Mouse (Mus musculus) forebrain, embryonic 14.5 days (tissue): ENCODE data around the gene 1700109H08Rik. TPM values are rescaled to one million over a fixed set of nuclear protein-coding genes. Genes with fewer than 3 reads are reported as not detected.
"Not testable (repeated sequence)": the region's sequence is repeated elsewhere in the genome, so short reads cannot be mapped to it uniquely, and the experiment has no call there.

Experiments used
- ATAC-seq: fragments of 200-750 bp; cut with Nextera tagmentation; 2 replicates; pipeline ENCODE4 v1.8.0; 2017; ENCODE audit warnings: mild to moderate bottlenecking, moderate library complexity
- DNase-seq: peaks from one replicate; pipeline ENCODE4 v3.0.0-alpha.2; 2015; ENCODE audit warnings: low spot score
- H3K27ac ChIP-seq: fragments of 300-500 bp; sonication (generic); 2 replicates; pipeline ENCODE4 v1.5.1; 2014; ENCODE audit warnings: low read depth, mild to moderate bottlenecking, control low read depth, low read length, moderate library complexity
- H3K27me3 ChIP-seq: fragments of 300-500 bp; sonication (generic); replicated peaks from 2 replicates; pipeline ENCODE4 v1.6.1; 2014; ENCODE audit warnings: low read length, control low read depth, mixed read lengths; ENCODE audit not compliant: control insufficient read depth, insufficient read depth
- H3K36me3 ChIP-seq: fragments of 300-500 bp; sonication (generic); 2 replicates; pipeline ENCODE4 v1.6.1; 2014; ENCODE audit warnings: low read length, control low read depth; ENCODE audit not compliant: control insufficient read depth, insufficient read depth
- H3K4me1 ChIP-seq: fragments of 300-500 bp; sonication (generic); 2 replicates; pipeline ENCODE4 v1.6.1; 2014; ENCODE audit warnings: antibody characterized with exemption, low read length, control low read depth; ENCODE audit not compliant: control insufficient read depth, insufficient read depth
- H3K4me2 ChIP-seq: fragments of 300-500 bp; sonication (generic); 2 replicates; pipeline ENCODE4 v1.6.1; 2014; ENCODE audit warnings: mild to moderate bottlenecking, control low read depth, low read length
- H3K4me3 ChIP-seq: fragments of 300-500 bp; sonication (generic); 2 replicates; pipeline ENCODE4 v1.5.1; 2014; ENCODE audit warnings: low read depth, low read length, control low read depth
- H3K9ac ChIP-seq: fragments of 300-500 bp; sonication (generic); 2 replicates; pipeline ENCODE4 v1.6.1; 2014; ENCODE audit warnings: mild to moderate bottlenecking, low read length, control low read depth, moderate library complexity
- H3K9me3 ChIP-seq: fragments of 300-500 bp; sonication (generic); replicated peaks from 2 replicates; pipeline ENCODE4 v1.6.1; 2016; ENCODE audit warnings: low read length, control low read depth, mixed read lengths; ENCODE audit not compliant: control insufficient read depth
- WGBS: fragments of 180-500 bp; shearing (Covaris S2); extraction: QIAGEN DNeasy Blood & Tissue Kit; methylation state at CpG from one replicate; pipeline ENCODE4 v1.1.7; 2014; 5-methylcytosine and 5-hydroxymethylcytosine counted together
- polyA plus RNA-seq: library from polyadenylated mRNA; unstranded; fragments of >200 nt; fragmentation: Nextera tagmentation; extraction: Ambion mirVana; gene quantifications from 2 replicates; pipeline ENCODE4 v1.2.1, GENCODE M21; 2014

The 1700109H08Rik gene
- polyA plus RNA-seq, 1 experiment from 2014 or later: 1.1 TPM

DNA sequence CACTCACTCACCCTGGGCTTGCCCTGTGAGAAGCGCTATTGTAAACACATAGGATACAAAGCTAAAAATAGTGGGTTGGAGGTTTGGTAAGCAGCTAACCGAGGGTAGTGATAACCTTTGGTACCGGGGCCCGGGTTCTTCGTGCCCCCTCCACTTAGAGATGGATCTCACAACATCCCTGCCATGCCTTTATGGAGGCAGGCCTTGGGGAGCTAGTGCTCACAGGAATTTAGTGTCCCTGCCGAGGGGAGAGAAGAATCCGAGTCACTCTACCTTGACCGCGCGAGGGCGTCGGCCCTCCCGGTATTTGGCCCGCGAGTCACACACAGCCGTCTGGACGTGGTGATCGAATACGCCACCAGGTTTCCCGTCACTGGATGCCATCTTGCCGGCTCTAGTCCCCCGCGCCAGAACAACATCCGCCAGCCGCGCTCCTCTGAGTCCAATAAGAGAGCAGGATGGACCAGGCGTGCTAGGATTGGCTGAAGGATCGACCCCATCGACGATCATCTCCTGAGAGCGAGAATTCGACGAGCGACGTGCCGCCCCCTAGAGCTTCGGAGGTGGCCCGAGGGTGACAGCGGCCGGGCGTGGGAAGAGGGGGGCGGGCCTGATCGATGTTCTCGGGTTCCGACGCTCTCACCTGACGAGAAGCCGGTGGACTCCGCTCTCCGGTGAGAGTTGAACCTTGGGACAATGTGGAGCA is 24.5 kb downstream of the 1700109H08Rik start, which contains the start of gene Pex1:
TSS of gene Pex1 (plus strand) at position 374 of the 706 bp plus-strand sequence.
- DNase-seq (peak; percentile 99), ATAC-seq (peak; percentile 99)
- no peaks in the 10 kb centered on the region for H3K27me3 ChIP-seq
- peak within 1 kb of the TSS; percentile 70 for H3K4me2 ChIP-seq
- H3K27ac ChIP-seq: peak within 1 kb of the TSS; percentile 33; the same call in 1 of the 2 replicates
- peak within 1 kb of the TSS; percentile 85 for H3K4me3 ChIP-seq
- no peaks in the 10 kb centered on the region for H3K9me3 ChIP-seq
- WGBS: under 1% methylated on average over 49 of the region's 50 CpGs
- peaks cover 12% of the 10 kb centered on the region for H3K36me3 ChIP-seq
- peaks cover 9% of the 10 kb centered on the region for H3K4me1 ChIP-seq
- peak within 1 kb of the TSS; percentile 80 for H3K9ac ChIP-seq

DNA sequence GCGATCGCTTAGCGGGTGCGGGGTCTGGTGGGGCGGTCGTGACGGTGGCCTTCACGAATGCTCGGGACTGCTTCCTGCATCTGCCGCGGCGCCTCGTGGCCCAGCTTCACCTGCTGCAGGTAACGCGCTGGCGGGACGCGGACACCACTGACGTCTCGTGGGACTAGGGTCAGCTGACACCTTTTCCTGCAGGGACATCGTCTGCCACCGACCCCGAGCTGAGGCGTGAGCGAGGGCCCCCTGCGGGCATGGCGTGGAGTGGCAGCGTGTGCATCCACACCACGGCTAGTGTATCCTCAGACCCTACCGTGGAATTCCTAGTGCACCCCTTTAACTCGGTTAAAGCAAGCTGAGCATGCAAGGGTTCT is 25.0 kb downstream of the 1700109H08Rik start, which contains the start of gene Rbm48:
TSS of gene Rbm48 (minus strand) at position 187 of the 368 bp plus-strand sequence.
- H3K9ac ChIP-seq: peak within 1 kb of the TSS; percentile 80
- peak; percentile 82 for DNase-seq
- H3K36me3 ChIP-seq: peaks cover 7% of the 10 kb centered on the region
- peak within 1 kb of the TSS; percentile 85 for H3K4me3 ChIP-seq
- H3K4me1 ChIP-seq: peaks cover 9% of the 10 kb centered on the region
- peak within 1 kb of the TSS; percentile 70 for H3K4me2 ChIP-seq
- no peaks in the 10 kb centered on the region for H3K27me3 ChIP-seq
- 0% methylated on average over 31 of the region's 31 CpGs for whole genome bisulfite sequencing
- ATAC-seq: peak; percentile 84
- no peaks in the 10 kb centered on the region for H3K9me3 ChIP-seq
- peak within 1 kb of the TSS; percentile 33; the same call in 1 of the 2 replicates for H3K27ac ChIP-seq

DNA sequence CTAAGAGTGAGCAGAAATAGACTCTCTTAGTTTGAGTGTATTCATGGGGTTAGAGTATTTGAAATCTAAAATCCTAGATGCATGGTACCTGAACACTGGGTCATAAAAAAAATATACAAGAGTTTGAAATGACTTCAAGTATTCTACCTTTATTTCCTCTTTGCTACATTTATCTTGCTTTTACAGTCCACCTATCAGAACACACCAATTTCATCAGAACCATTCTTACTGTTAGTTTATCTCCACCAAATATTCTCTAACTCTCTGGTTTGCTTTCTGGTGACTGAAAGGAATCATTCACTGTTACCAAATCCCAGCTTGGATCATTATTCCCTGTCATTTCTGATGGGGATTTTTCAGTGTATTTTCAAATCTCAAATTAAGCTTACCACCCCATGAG is 25.8 kb downstream of the 1700109H08Rik start:
- Histone ChIP-seq H3K27me3 (no peaks in the 10 kb centered on the region), H3K4me1 (peaks cover 9% of the 10 kb centered on the region), H3K9ac (peak overlapping the region; percentile 80; the same call in 1 of the 2 replicates), H3K27ac (no peak overlapping the region), H3K36me3 (peaks cover 6% of the 10 kb centered on the region; the same call in 1 of the 2 replicates), H3K4me2 (peak overlapping the region; percentile 70), H3K4me3 (peak overlapping the region; percentile 85), H3K9me3 (no peaks in the 10 kb centered on the region)
- no peak for DNase-seq
- ATAC-seq: no peak

DNA sequence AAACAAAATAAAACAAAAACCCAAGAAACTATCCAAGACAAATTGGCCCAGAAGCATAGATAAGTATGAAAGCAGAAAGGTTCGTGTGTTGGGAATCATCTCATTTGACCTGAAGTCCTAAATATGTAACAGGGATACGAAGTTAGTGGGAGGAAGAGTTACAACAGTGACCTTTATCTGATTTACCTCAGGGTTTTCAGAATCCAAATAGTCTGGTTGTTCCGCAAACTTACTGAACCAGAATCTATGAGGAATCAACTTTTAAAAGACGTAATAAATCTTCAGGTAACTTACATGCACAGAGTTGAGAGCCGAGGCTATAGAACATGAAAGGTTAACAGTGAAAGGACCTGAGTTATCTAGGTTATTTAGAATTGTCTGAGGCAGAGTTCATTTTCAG is 27.4 kb downstream of the 1700109H08Rik start:
- DNase-seq (no peak), ATAC-seq (no peak)
- Histone ChIP-seq H3K9ac (no peak overlapping the region), H3K27ac (no peak overlapping the region), H3K4me3 (no peak overlapping the region), H3K9me3 (no peaks in the 10 kb centered on the region), H3K4me1 (peaks cover 9% of the 10 kb centered on the region), H3K36me3 (no peaks in the 10 kb centered on the region), H3K4me2 (no peak overlapping the region), H3K27me3 (no peaks in the 10 kb centered on the region)
- WGBS: 95% methylated on average over 5 of the region's 5 CpGs

DNA sequence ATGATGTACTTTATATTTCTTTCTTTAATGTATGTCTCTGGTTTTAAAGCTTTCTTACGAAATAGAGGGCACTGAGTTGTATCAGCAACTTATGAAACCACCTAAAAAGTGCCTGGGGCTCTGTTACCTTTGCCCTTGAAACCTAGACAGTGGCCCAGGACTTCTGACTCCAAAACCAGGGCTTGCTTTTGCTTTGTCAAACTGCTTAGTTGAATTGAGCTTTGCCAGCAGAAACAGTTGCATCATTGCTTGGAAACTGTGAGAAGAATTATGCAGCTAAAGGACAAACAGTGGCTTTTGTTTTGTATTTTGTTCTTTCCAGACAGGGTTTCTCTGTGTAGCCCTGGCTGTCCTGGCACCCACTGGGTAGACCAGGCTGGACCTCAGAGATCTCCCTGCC is 28.9 kb downstream of the 1700109H08Rik start:
- no peak for ATAC-seq
- H3K9ac ChIP-seq: no peak overlapping the region
- no peak for DNase-seq
- no peak overlapping the region for H3K4me3 ChIP-seq
- H3K4me1 ChIP-seq: peaks cover 4% of the 10 kb centered on the region
- no peak overlapping the region for H3K27ac ChIP-seq
- no peaks in the 10 kb centered on the region for H3K27me3 ChIP-seq
- H3K9me3 ChIP-seq: no peaks in the 10 kb centered on the region
- H3K4me2 ChIP-seq: no peak overlapping the region
- WGBS: 83% methylated on average over 1 of the region's 1 CpGs
- peaks cover 4% of the 10 kb centered on the region; the same call in 1 of the 2 replicates for H3K36me3 ChIP-seq

DNA sequence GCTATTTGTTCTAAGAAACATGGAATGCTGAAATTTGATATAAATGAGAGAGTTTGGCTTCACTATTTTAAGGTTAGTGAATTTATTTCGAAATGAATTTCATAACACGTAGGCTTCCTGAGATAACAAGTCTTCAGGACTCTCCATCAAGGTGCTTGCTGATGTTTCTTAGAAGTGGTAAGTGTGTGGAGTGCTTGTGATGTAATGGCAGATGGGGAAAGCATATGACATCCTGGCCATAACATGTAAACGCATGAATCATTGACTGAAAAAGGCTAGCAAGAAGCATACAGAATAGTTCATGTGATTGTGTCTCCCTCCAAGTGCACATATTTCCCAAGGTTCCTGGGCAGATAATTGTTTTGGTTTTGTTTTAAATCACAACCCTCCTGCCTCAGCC is 29.4 kb downstream of the 1700109H08Rik start:
- no peaks in the 10 kb centered on the region for H3K27me3 ChIP-seq
- peaks cover 2% of the 10 kb centered on the region; the same call in 1 of the 2 replicates for H3K4me1 ChIP-seq
- 94% methylated on average over 3 of the region's 3 CpGs for whole genome bisulfite sequencing
- H3K9me3 ChIP-seq: no peaks in the 10 kb centered on the region
- H3K36me3 ChIP-seq: peaks cover 9% of the 10 kb centered on the region
- DNase-seq: no peak
- no peak overlapping the region for H3K4me2 ChIP-seq
- no peak overlapping the region for H3K9ac ChIP-seq
- ATAC-seq: no peak
- no peak overlapping the region for H3K27ac ChIP-seq
- no peak overlapping the region for H3K4me3 ChIP-seq

DNA sequence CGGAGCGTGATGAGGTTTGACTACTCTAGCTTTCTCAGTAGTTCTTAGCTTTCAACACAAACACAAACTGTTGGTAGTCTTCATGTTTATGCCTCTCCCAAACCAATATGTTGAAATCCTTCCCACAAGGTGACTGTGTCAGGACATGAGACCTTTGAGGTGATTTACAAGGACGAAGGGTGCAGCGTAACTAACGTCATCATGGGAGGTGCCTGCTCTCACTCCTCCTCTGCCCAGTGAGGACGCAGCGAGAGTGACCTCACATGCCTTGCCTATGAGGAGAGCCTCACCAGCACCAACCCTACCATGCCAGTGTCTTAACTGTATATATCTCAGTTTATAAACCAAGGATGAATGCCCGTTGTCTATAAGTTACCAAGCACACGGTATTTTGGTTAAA is 35.7 kb downstream of the 1700109H08Rik start:
- no peak overlapping the region for H3K9ac ChIP-seq
- no peak overlapping the region for H3K4me2 ChIP-seq
- peaks cover 42% of the 10 kb centered on the region for H3K36me3 ChIP-seq
- no peak overlapping the region for H3K27ac ChIP-seq
- no peak for ATAC-seq
- no peaks in the 10 kb centered on the region for H3K9me3 ChIP-seq
- DNase-seq: no peak
- no peaks in the 10 kb centered on the region for H3K4me1 ChIP-seq
- 94% methylated on average over 9 of the region's 9 CpGs for WGBS
- H3K27me3 ChIP-seq: no peaks in the 10 kb centered on the region
- H3K4me3 ChIP-seq: no peak overlapping the region

DNA sequence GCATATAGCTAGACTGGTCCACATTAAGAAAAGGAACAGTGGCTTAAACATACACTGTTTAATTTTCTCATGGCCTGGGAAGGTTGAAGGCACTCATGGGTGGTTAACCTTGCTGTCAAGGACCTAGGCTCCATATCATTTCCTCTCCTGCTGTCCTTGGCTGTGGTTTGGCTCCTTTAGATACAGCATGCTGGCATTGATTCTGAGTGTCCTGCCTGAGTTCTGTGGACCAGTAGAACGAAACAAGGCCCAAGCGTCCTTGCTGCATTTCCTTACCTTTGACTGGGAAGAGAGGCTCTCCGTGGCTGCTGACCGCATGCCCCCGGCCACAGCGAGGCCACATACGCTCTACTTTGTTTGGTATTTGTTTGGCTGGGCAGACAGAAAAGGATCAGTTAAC is 37.9 kb downstream of the 1700109H08Rik start:
- Histone ChIP-seq H3K27ac (no peak overlapping the region), H3K4me2 (no peak overlapping the region), H3K9me3 (no peaks in the 10 kb centered on the region), H3K9ac (no peak overlapping the region), H3K36me3 (peaks cover 49% of the 10 kb centered on the region), H3K4me1 (no peaks in the 10 kb centered on the region), H3K4me3 (no peak overlapping the region), H3K27me3 (no peaks in the 10 kb centered on the region)
- ATAC-seq (no peak), DNase-seq (no peak)
- WGBS: 93% methylated on average over 7 of the region's 7 CpGs

DNA sequence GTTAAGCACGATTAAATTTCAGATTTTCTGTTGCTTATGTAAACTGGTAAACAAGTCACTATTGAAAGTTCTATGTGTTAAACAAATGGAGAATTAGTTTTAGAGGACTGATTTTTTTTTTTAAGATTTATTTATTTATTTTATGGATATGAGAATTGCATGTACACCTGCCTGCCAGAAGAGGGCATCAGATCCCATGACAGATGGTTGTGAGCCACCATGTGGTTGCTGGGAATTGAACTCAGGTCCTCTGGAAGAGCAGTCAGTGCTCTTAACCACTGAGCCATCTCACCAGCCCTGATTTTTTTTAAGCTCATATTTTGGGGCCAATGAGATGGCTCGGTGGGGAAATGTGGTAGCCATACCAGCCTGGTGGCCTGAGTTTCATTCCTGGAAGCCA is 40.5 kb downstream of the 1700109H08Rik start:
- not testable (repeated sequence) for H3K9ac ChIP-seq, H3K4me3 ChIP-seq, H3K4me2 ChIP-seq, DNase-seq, H3K9me3 ChIP-seq, ATAC-seq, H3K4me1 ChIP-seq, H3K27me3 ChIP-seq, H3K27ac ChIP-seq
- 91% methylated on average over 2 of the region's 2 CpGs for WGBS
- H3K36me3 ChIP-seq: peaks cover 40% of the 10 kb centered on the region
